Mouse (Mus musculus) embryonic facial prominence, embryonic 12.5 days (tissue): ENCODE data around the gene Cep95. TPM values are rescaled to one million over a fixed set of nuclear protein-coding genes. Genes with fewer than 3 reads are reported as not detected.

ENCODE experiments used
- ATAC-seq: fragments of 200-750 bp; cut with Nextera tagmentation; 2 replicates; pipeline ENCODE4 v1.8.0; 2017; ENCODE audit not compliant: insufficient number of reproducible peaks, insufficient read depth, low FRiP score, low TSS enrichment
- H3K27ac ChIP-seq: fragments of 300-500 bp; sonication (generic); 2 replicates; pipeline ENCODE4 v1.5.1; 2016; ENCODE audit warnings: mild to moderate bottlenecking
- H3K27me3 ChIP-seq: fragments of 300-500 bp; sonication (generic); 2 replicates; pipeline ENCODE4 v1.6.1; 2016; ENCODE audit warnings: mild to moderate bottlenecking, moderate library complexity
- H3K36me3 ChIP-seq: fragments of 300-500 bp; sonication (generic); 2 replicates; pipeline ENCODE4 v1.6.1; 2016; ENCODE audit warnings: mild to moderate bottlenecking
- H3K4me1 ChIP-seq: fragments of 300-500 bp; sonication (generic); 2 replicates; pipeline ENCODE4 v1.6.1; 2016
- H3K4me2 ChIP-seq: fragments of 300-500 bp; sonication (generic); replicated peaks from 2 replicates; pipeline ENCODE4 v1.6.1; 2016; ENCODE audit warnings: mild to moderate bottlenecking, moderate library complexity
- H3K4me3 ChIP-seq: fragments of 300-500 bp; sonication (generic); 2 replicates; pipeline ENCODE4 v1.5.1; 2016; ENCODE audit warnings: mild to moderate bottlenecking
- H3K9ac ChIP-seq: fragments of 300-500 bp; sonication (generic); 2 replicates; pipeline ENCODE4 v1.6.1; 2016; ENCODE audit warnings: mild to moderate bottlenecking, moderate library complexity
- H3K9me3 ChIP-seq: fragments of 300-500 bp; sonication (generic); 2 replicates; pipeline ENCODE4 v1.6.1; 2016; ENCODE audit warnings: mild to moderate bottlenecking, moderate library complexity
- WGBS: fragments of 180-500 bp; shearing (Covaris S2); methylation state at CpG from one replicate; pipeline ENCODE4 v1.1.7; 2016; 5-methylcytosine and 5-hydroxymethylcytosine counted together
- polyA plus RNA-seq: library from polyadenylated mRNA; unstranded; fragments of >200 nt; fragmentation: Nextera tagmentation; extraction: Ambion mirVana; gene quantifications from 2 replicates; pipeline ENCODE4 v1.2.1, GENCODE M21; 2016

Gene Cep95
- polyA plus RNA-seq, 1 experiment from 2014 or later: 28.1 TPM

DNA sequence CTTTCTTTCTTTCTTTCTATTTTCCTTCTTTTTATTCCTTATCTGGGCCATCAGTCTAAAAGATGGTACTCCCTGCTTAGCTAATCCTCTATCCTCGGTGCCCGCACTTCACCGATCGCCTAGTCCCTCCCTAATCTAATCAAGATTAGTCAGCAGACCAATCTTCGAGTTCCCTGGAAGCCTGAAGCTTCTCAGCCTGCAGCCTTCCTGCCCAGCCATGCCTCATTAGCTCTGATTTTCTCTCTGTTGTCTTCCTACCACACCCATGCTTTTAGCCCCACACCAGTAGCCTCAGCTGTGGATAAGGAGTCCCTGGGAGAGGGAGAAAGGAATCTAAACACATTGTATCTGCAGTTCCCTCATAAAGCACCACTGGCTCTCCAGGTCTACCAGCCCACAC is 33.5 kb upstream of the Cep95 start:
- ATAC-seq: no peak
- Histone ChIP-seq H3K27ac (no peak overlapping the region), H3K4me2 (no peak overlapping the region), H3K36me3 (no peaks in the 10 kb centered on the region), H3K27me3 (no peaks in the 10 kb centered on the region), H3K4me3 (no peak overlapping the region), H3K4me1 (no peaks in the 10 kb centered on the region), H3K9ac (no peak overlapping the region), H3K9me3 (no peaks in the 10 kb centered on the region)
- 56% methylated on average over 5 of the region's 5 CpGs for WGBS

DNA sequence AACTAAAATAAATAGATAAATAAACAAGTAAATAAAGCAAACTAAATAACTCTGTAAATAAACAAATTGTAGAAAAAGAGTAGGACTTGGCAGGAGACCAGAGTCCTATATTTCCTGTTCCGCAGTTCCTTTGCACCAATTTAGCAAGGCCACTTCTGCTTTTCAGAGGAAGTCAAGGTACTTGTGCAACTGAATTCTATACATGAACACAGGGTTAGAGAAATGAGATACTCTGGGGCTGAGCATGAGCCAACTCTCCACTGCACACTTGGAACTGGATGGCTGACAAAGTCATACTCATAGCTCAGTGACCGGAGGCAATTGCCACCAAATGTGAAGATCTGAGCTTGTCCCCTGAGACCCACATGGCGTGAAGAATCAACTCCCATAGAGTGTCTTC is 30.0 kb upstream of the Cep95 start:
- no peak overlapping the region for H3K4me2 ChIP-seq
- no peaks in the 10 kb centered on the region for H3K9me3 ChIP-seq

DNA sequence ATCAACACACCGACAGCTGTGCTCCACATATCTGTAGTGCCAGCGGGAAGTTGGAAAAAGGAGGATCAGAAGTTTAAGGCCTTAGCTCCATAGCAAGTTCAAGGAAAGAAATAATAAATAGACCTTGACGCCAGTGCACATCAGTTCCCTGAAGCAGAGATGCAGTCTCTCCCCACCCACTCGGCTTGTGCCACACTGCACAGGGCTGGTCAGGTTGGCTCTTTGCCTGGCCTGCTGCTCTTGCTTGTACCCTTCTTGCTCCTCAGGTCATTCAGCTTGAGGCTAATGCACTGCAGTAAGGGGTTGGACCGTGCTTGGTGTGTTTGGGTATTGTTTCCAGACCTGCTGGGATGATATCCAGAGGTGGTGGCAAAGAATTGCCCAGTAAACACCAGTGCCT is 28.5 kb upstream of the Cep95 start:
- H3K9ac ChIP-seq: no peak overlapping the region
- 0 out of 2 replicates have a peak, but pooled peaks cover 5% of the 10 kb centered on the region for H3K36me3 ChIP-seq
- WGBS: 96% methylated on average over 5 of the region's 5 CpGs
- no peak overlapping the region for H3K4me3 ChIP-seq
- H3K4me1 ChIP-seq: peaks cover 18% of the 10 kb centered on the region
- H3K9me3 ChIP-seq: no peaks in the 10 kb centered on the region
- no peaks in the 10 kb centered on the region for H3K27me3 ChIP-seq
- no peak overlapping the region for H3K4me2 ChIP-seq
- no peak for ATAC-seq
- H3K27ac ChIP-seq: no peak overlapping the region

More for the DNA sequence above, 30.0 kb upstream of the Cep95 start:
- Histone ChIP-seq H3K4me1 (peaks cover 18% of the 10 kb centered on the region), H3K9ac (no peak overlapping the region), H3K36me3 (no peaks in the 10 kb centered on the region), H3K4me3 (no peak overlapping the region), H3K27ac (no peak overlapping the region), H3K27me3 (no peaks in the 10 kb centered on the region)
- no peak for ATAC-seq
- WGBS: 98% methylated on average over 3 of the region's 3 CpGs

DNA sequence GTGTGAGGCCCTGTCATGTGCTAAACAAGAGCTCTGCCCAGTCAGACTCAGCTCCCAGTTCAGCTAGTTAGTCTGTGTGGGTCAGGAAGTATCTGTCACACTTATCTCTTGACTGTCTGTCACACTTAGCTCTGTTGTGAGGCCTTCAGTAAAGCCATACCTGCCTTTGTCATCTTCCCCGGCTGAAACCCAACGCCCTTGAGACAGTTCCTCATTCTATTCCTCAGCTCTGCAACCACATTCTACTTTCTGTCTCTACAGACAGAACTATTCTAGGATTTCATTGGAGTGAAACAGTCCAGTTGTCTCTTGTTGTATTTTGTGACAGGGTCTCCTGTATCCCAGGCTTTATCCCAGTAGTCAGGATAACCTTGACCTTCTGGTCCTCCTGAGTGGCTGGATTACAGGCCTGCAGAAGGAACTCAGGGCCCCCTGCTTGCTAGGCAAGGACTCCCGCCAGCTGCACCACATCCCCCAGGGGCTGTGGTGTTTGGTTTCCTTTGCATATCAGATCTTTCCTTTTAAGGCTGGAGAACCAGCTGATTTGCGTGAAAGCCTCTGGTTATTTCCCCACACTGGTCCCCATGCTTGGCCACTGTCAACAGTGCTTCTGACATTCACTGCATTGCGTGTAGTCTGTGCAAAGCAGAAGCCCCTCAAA is 26.8 kb upstream of the Cep95 start:
- H3K27ac ChIP-seq: peak overlapping the region; percentile 80
- ATAC-seq: peak; percentile 84
- 27% methylated on average over 5 of the region's 5 CpGs for WGBS

DNA sequence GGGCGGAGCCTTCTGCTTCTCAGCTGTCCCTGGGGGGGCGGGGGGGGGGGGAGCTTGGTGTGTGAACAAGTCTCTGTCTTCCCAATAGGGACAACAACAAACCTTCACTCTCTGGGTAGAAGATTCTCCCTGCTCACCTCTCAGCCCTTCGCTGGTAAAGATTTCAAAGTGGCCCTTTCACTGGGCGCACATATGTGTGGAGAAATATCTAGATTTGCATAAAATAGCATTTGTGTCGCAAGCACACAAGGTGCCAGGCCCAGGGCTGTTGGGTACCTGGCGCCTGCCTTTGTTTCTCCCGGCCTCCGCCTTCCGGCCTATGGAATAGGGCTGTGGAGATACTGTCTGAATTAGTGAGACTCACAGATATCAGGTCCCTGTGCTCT is 26.3 kb upstream of the Cep95 start:
- no peak overlapping the region for H3K4me3 ChIP-seq
- H3K4me1 ChIP-seq: peaks cover 18% of the 10 kb centered on the region
- H3K36me3 ChIP-seq: peaks cover 26% of the 10 kb centered on the region
- 0 out of 2 replicates have a peak, but pooled peaks have one; percentile 42 for ATAC-seq
- WGBS: 69% methylated on average over 9 of the region's 9 CpGs
- no peak overlapping the region for H3K9ac ChIP-seq
- H3K27me3 ChIP-seq: no peaks in the 10 kb centered on the region
- H3K4me2 ChIP-seq: no peak overlapping the region; the same call in 1 of the 2 replicates
- H3K27ac ChIP-seq: peak overlapping the region; percentile 80
- no peaks in the 10 kb centered on the region for H3K9me3 ChIP-seq

More for the DNA sequence above, 26.8 kb upstream of the Cep95 start:
- no peaks in the 10 kb centered on the region for H3K9me3 ChIP-seq
- H3K4me3 ChIP-seq: no peak overlapping the region
- H3K36me3 ChIP-seq: peaks cover 21% of the 10 kb centered on the region
- H3K4me2 ChIP-seq: no peak overlapping the region; the same call in 1 of the 2 replicates
- H3K4me1 ChIP-seq: peaks cover 18% of the 10 kb centered on the region
- no peaks in the 10 kb centered on the region for H3K27me3 ChIP-seq
- no peak overlapping the region for H3K9ac ChIP-seq

DNA sequence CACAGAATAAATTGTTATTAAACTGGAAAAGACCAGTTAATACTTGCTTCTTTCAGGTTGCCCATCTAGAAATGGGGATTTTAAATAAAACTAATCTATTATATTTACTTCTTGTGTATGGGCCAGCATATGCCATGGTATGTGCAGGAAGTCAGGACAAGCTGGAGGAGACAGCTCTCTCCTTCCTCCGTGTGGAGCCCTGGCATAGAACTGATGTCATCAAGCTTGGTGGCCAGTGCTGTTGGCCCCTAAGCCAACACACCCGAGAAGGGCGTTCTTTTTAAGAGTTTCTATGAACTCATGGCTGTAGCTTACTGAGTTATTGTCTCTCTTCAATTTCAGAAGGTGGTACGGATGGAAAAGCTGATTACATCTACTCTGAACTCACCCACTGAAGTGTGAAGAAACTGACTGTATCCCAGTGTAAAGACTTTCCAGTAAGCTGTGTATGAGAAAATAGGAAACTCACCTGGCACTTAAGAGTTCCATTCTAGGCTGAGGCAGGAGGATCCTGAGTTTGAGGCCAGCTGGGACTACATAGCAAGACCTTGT is 22.4 kb upstream of the Cep95 start:
- Histone ChIP-seq H3K27ac (no peak overlapping the region), H3K36me3 (peaks cover 55% of the 10 kb centered on the region), H3K27me3 (no peaks in the 10 kb centered on the region), H3K9ac (no peak overlapping the region), H3K9me3 (no peaks in the 10 kb centered on the region), H3K4me3 (no peak overlapping the region), H3K4me2 (no peak overlapping the region), H3K4me1 (peaks cover 16% of the 10 kb centered on the region)
- ATAC-seq: no peak
- WGBS: 92% methylated on average over 4 of the region's 4 CpGs

DNA sequence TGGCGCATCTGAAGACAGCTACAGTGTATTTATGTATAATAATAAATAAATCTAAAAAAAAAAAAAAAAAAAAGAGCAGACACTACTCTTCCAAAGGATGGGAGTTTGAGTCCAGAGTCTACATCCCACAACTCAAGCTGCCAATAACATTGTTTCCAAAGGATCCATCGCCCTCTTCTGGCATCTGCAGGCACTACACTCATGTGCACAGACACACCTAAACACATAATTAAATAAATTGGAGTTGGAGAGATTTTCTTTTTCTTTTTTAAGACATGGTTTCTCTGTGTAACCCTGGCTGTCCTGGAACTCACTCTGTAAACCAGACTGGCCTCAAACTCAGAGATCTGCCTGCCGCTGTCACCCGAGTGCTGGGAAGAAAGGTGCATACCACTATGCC is 21.5 kb upstream of the Cep95 start:
- Histone ChIP-seq H3K9me3 (no peaks in the 10 kb centered on the region), H3K4me3 (no peak overlapping the region), H3K27ac (no peak overlapping the region), H3K27me3 (no peaks in the 10 kb centered on the region), H3K36me3 (peaks cover 61% of the 10 kb centered on the region), H3K4me2 (no peak overlapping the region), H3K9ac (no peak overlapping the region), H3K4me1 (peaks cover 8% of the 10 kb centered on the region)
- no peak for ATAC-seq
- WGBS: 90% methylated on average over 4 of the region's 4 CpGs

DNA sequence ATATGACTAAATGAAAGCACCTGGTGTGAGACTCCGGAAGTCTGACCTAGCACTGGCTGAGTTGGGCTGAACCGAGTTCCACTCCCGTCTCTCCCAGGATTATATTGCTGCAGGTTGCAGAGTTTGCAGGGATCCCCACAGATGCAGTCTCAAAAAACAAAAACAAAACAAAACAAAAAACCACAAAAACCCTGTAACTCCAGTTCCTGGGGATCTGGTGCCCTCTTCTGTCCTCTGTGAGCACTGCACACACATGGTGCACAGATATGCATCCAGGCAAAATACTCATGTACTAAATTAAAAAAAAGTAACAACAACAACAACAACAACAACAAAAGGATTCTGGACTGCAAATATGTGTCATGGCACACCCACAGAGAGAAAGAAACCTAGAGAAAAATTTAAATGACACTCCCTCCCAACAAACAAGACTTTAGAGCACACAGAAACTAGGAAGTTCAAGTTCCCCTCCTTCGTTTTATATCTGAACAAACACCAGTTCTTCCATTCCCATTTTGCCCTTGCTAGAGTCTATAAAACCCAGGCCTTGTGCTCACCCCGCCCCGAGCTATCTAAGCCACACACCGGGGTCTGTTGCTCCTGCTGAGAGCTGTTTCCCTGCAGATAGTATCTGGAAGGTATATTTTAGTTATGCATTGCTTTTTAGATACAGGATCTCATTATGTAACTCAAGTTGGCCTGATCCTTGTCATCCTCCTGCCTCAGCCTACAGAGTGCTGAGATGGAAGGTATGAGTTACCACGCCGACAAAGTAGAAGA is 18.7 kb upstream of the Cep95 start:
- Histone ChIP-seq H3K9ac (no peak overlapping the region), H3K4me1 (no peaks in the 10 kb centered on the region), H3K36me3 (peaks cover 84% of the 10 kb centered on the region), H3K4me2 (no peak overlapping the region), H3K27ac (no peak overlapping the region), H3K9me3 (no peaks in the 10 kb centered on the region), H3K27me3 (no peaks in the 10 kb centered on the region), H3K4me3 (no peak overlapping the region)
- WGBS: 94% methylated on average over 9 of the region's 9 CpGs
- no peak for ATAC-seq

DNA sequence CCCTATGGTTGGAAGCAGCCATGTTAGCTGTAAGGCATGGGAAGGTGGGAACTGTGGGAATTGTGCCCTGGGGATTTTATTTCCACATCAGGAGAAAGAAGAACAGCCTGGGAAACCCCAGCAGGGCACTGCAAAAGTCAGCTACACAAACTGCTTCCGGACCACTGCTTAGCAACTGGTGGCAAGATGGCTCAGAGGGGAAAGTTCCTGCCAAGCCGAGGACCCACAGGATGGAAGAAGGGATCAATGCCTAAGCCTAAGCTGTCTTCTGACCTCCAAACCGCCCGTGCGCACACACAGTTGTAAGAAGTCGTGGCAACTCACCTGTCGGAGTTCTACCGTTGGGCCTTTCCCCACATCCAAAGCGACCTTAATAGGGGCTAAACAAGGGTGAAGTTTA is 16.0 kb upstream of the Cep95 start:
- no peak overlapping the region for H3K4me3 ChIP-seq
- H3K27me3 ChIP-seq: no peaks in the 10 kb centered on the region
- no peak overlapping the region for H3K27ac ChIP-seq
- no peaks in the 10 kb centered on the region for H3K9me3 ChIP-seq
- WGBS: 91% methylated on average over 9 of the region's 9 CpGs
- no peak overlapping the region for H3K9ac ChIP-seq
- H3K4me2 ChIP-seq: no peak overlapping the region
- no peak for ATAC-seq
- H3K4me1 ChIP-seq: no peaks in the 10 kb centered on the region; the same call in 1 of the 2 replicates
- H3K36me3 ChIP-seq: peaks cover 70% of the 10 kb centered on the region

DNA sequence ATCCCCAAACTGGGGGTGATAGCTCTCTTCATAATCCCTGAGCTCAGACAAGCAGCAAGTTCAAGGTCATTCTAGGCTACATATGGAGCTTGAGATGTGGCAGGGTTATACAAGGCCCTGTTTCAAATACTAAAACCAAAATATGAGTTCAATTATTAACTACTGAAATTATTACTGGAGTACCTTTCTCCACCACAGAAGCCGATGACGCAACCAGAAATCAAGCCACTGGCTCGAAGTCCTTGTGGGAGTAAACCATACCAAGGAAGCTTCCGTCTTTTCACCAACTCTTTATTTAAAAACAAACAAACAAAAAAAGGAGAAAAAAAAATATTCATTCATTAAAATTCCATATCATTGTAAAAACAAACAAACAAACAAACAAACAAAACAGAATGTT is 12.1 kb upstream of the Cep95 start:
- WGBS: 91% methylated on average over 4 of the region's 4 CpGs
- Histone ChIP-seq H3K4me2 (no peak overlapping the region), H3K27ac (no peak overlapping the region), H3K9me3 (no peaks in the 10 kb centered on the region), H3K27me3 (no peaks in the 10 kb centered on the region), H3K36me3 (peaks cover 57% of the 10 kb centered on the region), H3K4me1 (no peaks in the 10 kb centered on the region; the same call in 1 of the 2 replicates), H3K4me3 (no peak overlapping the region), H3K9ac (no peak overlapping the region)
- no peak for ATAC-seq

DNA sequence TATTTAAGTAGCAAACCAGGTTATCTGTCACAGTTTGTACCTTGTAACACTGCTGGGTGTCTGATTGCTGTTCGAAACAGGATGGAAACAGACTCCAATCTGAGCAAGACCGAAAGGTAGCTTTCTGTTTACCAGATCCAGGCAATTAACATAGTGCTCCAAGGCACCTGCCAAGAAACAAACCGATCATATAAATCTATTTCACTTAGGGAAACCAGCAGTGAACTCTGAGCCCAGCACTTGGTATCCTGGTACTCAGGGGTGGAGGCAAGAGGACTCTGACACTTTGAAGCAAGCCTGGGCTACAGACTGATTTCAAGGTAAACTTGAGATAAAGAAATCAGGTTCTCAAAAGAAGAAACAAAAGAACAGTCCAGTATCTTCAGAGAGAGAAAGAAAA is 11.7 kb upstream of the Cep95 start:
- peaks cover 57% of the 10 kb centered on the region for H3K36me3 ChIP-seq
- no peaks in the 10 kb centered on the region; the same call in 1 of the 2 replicates for H3K4me1 ChIP-seq
- H3K27me3 ChIP-seq: no peaks in the 10 kb centered on the region
- H3K27ac ChIP-seq: no peak overlapping the region
- WGBS: 90% methylated on average over 3 of the region's 3 CpGs
- H3K4me2 ChIP-seq: no peak overlapping the region
- H3K9me3 ChIP-seq: no peaks in the 10 kb centered on the region
- ATAC-seq: no peak
- no peak overlapping the region for H3K9ac ChIP-seq
- H3K4me3 ChIP-seq: no peak overlapping the region

DNA sequence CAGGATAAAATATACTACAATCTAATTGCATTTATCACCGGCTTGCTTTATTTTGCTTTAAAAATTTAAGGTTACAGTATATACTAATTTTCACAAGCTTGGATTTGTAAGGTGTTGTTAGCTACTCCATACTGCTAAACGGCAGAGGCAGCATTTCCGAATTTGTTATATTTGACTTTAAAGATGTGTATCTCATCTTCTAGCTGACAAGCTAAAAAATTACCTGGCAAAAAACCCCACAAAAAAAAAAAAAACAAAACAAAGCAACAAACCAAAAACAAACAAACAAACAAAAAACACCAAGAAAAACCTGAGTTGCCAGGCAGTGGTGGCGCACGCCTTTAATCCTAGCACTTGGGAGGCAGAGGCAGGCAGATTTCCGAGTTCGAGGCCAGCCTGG is 10.9 kb upstream of the Cep95 start:
- no peak for ATAC-seq
- no peak overlapping the region for H3K27ac ChIP-seq
- WGBS: 93% methylated on average over 7 of the region's 7 CpGs
- no peak overlapping the region for H3K9ac ChIP-seq
- H3K9me3 ChIP-seq: no peaks in the 10 kb centered on the region
- peaks cover 3% of the 10 kb centered on the region for H3K4me1 ChIP-seq
- H3K4me2 ChIP-seq: peak overlapping the region; percentile 65
- peaks cover 57% of the 10 kb centered on the region for H3K36me3 ChIP-seq
- H3K27me3 ChIP-seq: no peaks in the 10 kb centered on the region
- H3K4me3 ChIP-seq: peak overlapping the region; percentile 66
